Mouse (Mus musculus): ENCODE measurements at regions not wholly inside any gene's neighbourhood (a gene's known extent, or its start where the extent isn't known, plus 50 kb on each side); places are given as distances from the start of the nearest gene placed in this dataset.

- Histone ChIP-seq H3K4me1 (ENCODE audit: control insufficient read depth, insufficient read depth, insufficient read length, low read length) (no peaks in the 10 kb centered on the region), H3K27ac (ENCODE audit: insufficient read depth, low read depth, low read length) (no peak overlapping the region), H3K27me3 (ENCODE audit: control insufficient read depth, insufficient read depth, low read length) (0 out of 2 replicates have a peak, but pooled peaks cover 5% of the 10 kb centered on the region), H3K4me3 (ENCODE audit: low read depth, low read length) (no peak overlapping the region), H3K36me3 (ENCODE audit: control insufficient read depth, insufficient read depth, low read length) (no peaks in the 10 kb centered on the region)
- WGBS = 54% methylated on average over 2 of the region's 2 CpGs
- TF ChIP-seq POLR2A (IDR thresholded peaks at IDR 0.05; ENCODE audit: low read depth, low read length) (no peak), CTCF (IDR thresholded peaks at IDR 0.05; ENCODE audit: extremely low read depth, insufficient read length, insufficient replicate concordance, low read depth, low read length) (no peak)
Measured at GRCm38 (mm10) chr13:31223016-31223415, 249.0 kb downstream of the Gm5447 start.

GRCm38 (mm10) chr13:31240546-31240945 is 266.5 kb downstream of the Gm5447 start:
- no peak overlapping the region for H3K4me3 ChIP-seq (ENCODE audit: low read depth, low read length)
- 93% methylated on average over 6 of the region's 6 CpGs for WGBS
- no peaks in the 10 kb centered on the region for H3K36me3 ChIP-seq (ENCODE audit: control insufficient read depth, insufficient read depth, low read length)
- TF ChIP-seq POLR2A (IDR thresholded peaks at IDR 0.05; ENCODE audit: low read depth, low read length) (no peak), CTCF (IDR thresholded peaks at IDR 0.05; ENCODE audit: extremely low read depth, insufficient read length, insufficient replicate concordance, low read depth, low read length) (no peak)
- no peak overlapping the region for H3K27ac ChIP-seq (ENCODE audit: insufficient read depth, low read depth, low read length)
- no peaks in the 10 kb centered on the region for H3K27me3 ChIP-seq (ENCODE audit: control insufficient read depth, insufficient read depth, low read length)
- H3K4me1 ChIP-seq (ENCODE audit: control insufficient read depth, insufficient read depth, insufficient read length, low read length) = no peaks in the 10 kb centered on the region

GRCm38 (mm10) chr13:31248996-31249395 is 275.0 kb downstream of the Gm5447 start:
- Histone ChIP-seq H3K4me3 (ENCODE audit: low read depth, low read length) (no peak overlapping the region), H3K27me3 (ENCODE audit: control insufficient read depth, insufficient read depth, low read length) (no peaks in the 10 kb centered on the region; the same call in 1 of the 2 replicates), H3K27ac (ENCODE audit: insufficient read depth, low read depth, low read length) (no peak overlapping the region), H3K36me3 (ENCODE audit: control insufficient read depth, insufficient read depth, low read length) (no peaks in the 10 kb centered on the region), H3K4me1 (ENCODE audit: control insufficient read depth, insufficient read depth, insufficient read length, low read length) (no peaks in the 10 kb centered on the region)
- no peak for TF ChIP-seq CTCF (IDR thresholded peaks at IDR 0.05; ENCODE audit: extremely low read depth, insufficient read length, insufficient replicate concordance, low read depth, low read length)
- no peak for TF ChIP-seq POLR2A (IDR thresholded peaks at IDR 0.05; ENCODE audit: low read depth, low read length)
- 88% methylated on average over 3 of the region's 3 CpGs for WGBS

GRCm38 (mm10) chr13:31249525-31249924 is 275.5 kb downstream of the Gm5447 start:
- TF ChIP-seq POLR2A (IDR thresholded peaks at IDR 0.05; ENCODE audit: low read depth, low read length) = no peak
- no peak for TF ChIP-seq CTCF (IDR thresholded peaks at IDR 0.05; ENCODE audit: extremely low read depth, insufficient read length, insufficient replicate concordance, low read depth, low read length)
- Histone ChIP-seq H3K27ac (ENCODE audit: insufficient read depth, low read depth, low read length) (no peak overlapping the region), H3K27me3 (ENCODE audit: control insufficient read depth, insufficient read depth, low read length) (no peaks in the 10 kb centered on the region; the same call in 1 of the 2 replicates), H3K4me3 (ENCODE audit: low read depth, low read length) (no peak overlapping the region), H3K4me1 (ENCODE audit: control insufficient read depth, insufficient read depth, insufficient read length, low read length) (no peaks in the 10 kb centered on the region), H3K36me3 (ENCODE audit: control insufficient read depth, insufficient read depth, low read length) (no peaks in the 10 kb centered on the region)
- WGBS = 68% methylated on average over 5 of the region's 5 CpGs

- no peak overlapping the region for H3K27ac ChIP-seq (ENCODE audit: insufficient read depth, low read depth, low read length)
- TF ChIP-seq CTCF (IDR thresholded peaks at IDR 0.05; ENCODE audit: extremely low read depth, insufficient read length, insufficient replicate concordance, low read depth, low read length) (no peak), POLR2A (IDR thresholded peaks at IDR 0.05; ENCODE audit: low read depth, low read length) (no peak)
- no peak overlapping the region for H3K4me3 ChIP-seq (ENCODE audit: low read depth, low read length)
- H3K4me1 ChIP-seq (ENCODE audit: control insufficient read depth, insufficient read depth, insufficient read length, low read length) = no peaks in the 10 kb centered on the region
- 68% methylated on average over 4 of the region's 4 CpGs for WGBS
- H3K36me3 ChIP-seq (ENCODE audit: control insufficient read depth, insufficient read depth, low read length) = no peaks in the 10 kb centered on the region
- no peaks in the 10 kb centered on the region; the same call in 1 of the 2 replicates for H3K27me3 ChIP-seq (ENCODE audit: control insufficient read depth, insufficient read depth, low read length)
Measured at GRCm38 (mm10) chr13:31254016-31254415, 280.0 kb downstream of the Gm5447 start.

GRCm38 (mm10) chr13:31254744-31255143 is 280.7 kb downstream of the Gm5447 start:
- no peak overlapping the region for H3K4me3 ChIP-seq (ENCODE audit: low read depth, low read length)
- H3K4me1 ChIP-seq (ENCODE audit: control insufficient read depth, insufficient read depth, insufficient read length, low read length) = no peaks in the 10 kb centered on the region
- H3K27ac ChIP-seq (ENCODE audit: insufficient read depth, low read depth, low read length) = no peak overlapping the region
- TF ChIP-seq CTCF (IDR thresholded peaks at IDR 0.05; ENCODE audit: extremely low read depth, insufficient read length, insufficient replicate concordance, low read depth, low read length) (no peak), POLR2A (IDR thresholded peaks at IDR 0.05; ENCODE audit: low read depth, low read length) (no peak)
- no peaks in the 10 kb centered on the region for H3K27me3 ChIP-seq (ENCODE audit: control insufficient read depth, insufficient read depth, low read length)
- no peaks in the 10 kb centered on the region for H3K36me3 ChIP-seq (ENCODE audit: control insufficient read depth, insufficient read depth, low read length)
- 84% methylated on average over 3 of the region's 3 CpGs for WGBS

GRCm38 (mm10) chr13:31255506-31255905 is 281.5 kb downstream of the Gm5447 start:
- Histone ChIP-seq H3K4me1 (ENCODE audit: control insufficient read depth, insufficient read depth, insufficient read length, low read length) (no peaks in the 10 kb centered on the region), H3K4me3 (ENCODE audit: low read depth, low read length) (no peak overlapping the region), H3K27ac (ENCODE audit: insufficient read depth, low read depth, low read length) (no peak overlapping the region), H3K27me3 (ENCODE audit: control insufficient read depth, insufficient read depth, low read length) (no peaks in the 10 kb centered on the region), H3K36me3 (ENCODE audit: control insufficient read depth, insufficient read depth, low read length) (no peaks in the 10 kb centered on the region)
- TF ChIP-seq POLR2A (IDR thresholded peaks at IDR 0.05; ENCODE audit: low read depth, low read length) = no peak
- no peak for TF ChIP-seq CTCF (IDR thresholded peaks at IDR 0.05; ENCODE audit: extremely low read depth, insufficient read length, insufficient replicate concordance, low read depth, low read length)
- WGBS = 94% methylated on average over 3 of the region's 3 CpGs

Measured in small intestine, adult 2 months (tissue).